Mouse (Mus musculus) intestine, postnatal 0 days (tissue): ENCODE measurements around the gene Borcs6. TPM values are rescaled to one million over a fixed set of nuclear protein-coding genes. Genes with fewer than 3 reads are reported as not detected.

Experiments
- ATAC-seq: fragments of 200-750 bp; cut with Nextera tagmentation; 2 replicates; pipeline ENCODE4 v1.8.0; 2017; ENCODE audit warnings: mild to moderate bottlenecking, moderate TSS enrichment, moderate library complexity
- H3K27ac ChIP-seq: fragments of 300-500 bp; sonication (generic); 2 replicates; pipeline ENCODE4 v1.5.1; 2014; ENCODE audit warnings: mild to moderate bottlenecking, low read depth, low read length, moderate library complexity
- H3K27me3 ChIP-seq: fragments of 300-500 bp; sonication (generic); replicated peaks from 2 replicates; pipeline ENCODE4 v1.6.1; 2014; ENCODE audit warnings: low read length, mixed read lengths; ENCODE audit not compliant: control insufficient read depth, insufficient read depth
- H3K36me3 ChIP-seq: fragments of 300-500 bp; sonication (generic); 2 replicates; pipeline ENCODE4 v1.6.1; 2014; ENCODE audit warnings: mild to moderate bottlenecking, moderate library complexity; ENCODE audit not compliant: control insufficient read depth, insufficient read depth
- H3K4me1 ChIP-seq: fragments of 300-500 bp; sonication (generic); replicated peaks from 2 replicates; pipeline ENCODE4 v1.6.1; 2014; ENCODE audit warnings: antibody characterized with exemption, low read length, mixed read lengths; ENCODE audit not compliant: control insufficient read depth, insufficient read depth
- H3K4me2 ChIP-seq: fragments of 300-500 bp; sonication (generic); replicated peaks from 2 replicates; pipeline ENCODE4 v1.6.1; 2014; ENCODE audit warnings: low read depth, mild to moderate bottlenecking, moderate library complexity
- H3K4me3 ChIP-seq: fragments of 300-500 bp; sonication (generic); 2 replicates; pipeline ENCODE4 v1.5.1; 2014; ENCODE audit warnings: low read depth, low read length
- H3K9ac ChIP-seq: fragments of 300-500 bp; sonication (generic); 2 replicates; pipeline ENCODE4 v1.6.1; 2014; ENCODE audit warnings: mild to moderate bottlenecking, low read depth, low read length
- H3K9me3 ChIP-seq: fragments of 300-500 bp; sonication (generic); 2 replicates; pipeline ENCODE4 v1.6.1; 2016; ENCODE audit warnings: mixed run types; ENCODE audit not compliant: control insufficient read depth
- CTCF ChIP-seq: sonication (generic); IDR thresholded peaks from 2 replicates; pipeline ENCODE4 v1.5.1; 2016; ENCODE audit warnings: low read depth, mild to moderate bottlenecking, control low read depth, antibody characterized with exemption, moderate library complexity
- WGBS: fragments of 180-500 bp; shearing (Covaris S2); extraction: QIAGEN DNeasy Blood & Tissue Kit; methylation state at CpG from one replicate; pipeline ENCODE4 v1.1.7; 2014; 5-methylcytosine and 5-hydroxymethylcytosine counted together
- polyA plus RNA-seq: library from polyadenylated mRNA; unstranded; fragments of >200 nt; fragmentation: Nextera tagmentation; extraction: Ambion mirVana; gene quantifications from 2 replicates; pipeline ENCODE4 v1.2.1, GENCODE M21; 2015

Borcs6 gene
- polyA plus RNA-seq, 1 experiment from 2014 or later: 13.4 TPM

- no peak for ATAC-seq
- WGBS: 24% methylated on average over 9 of the region's 9 CpGs
- no peak for TF ChIP-seq CTCF
Measured at GRCm38 (mm10) chr11:69071262-69071661, 11.7 kb downstream of the Borcs6 start.

GRCm38 (mm10) chr11:69072234-69072633 lies 12.7 kb downstream of the Borcs6 start:
- Histone ChIP-seq H3K4me1 (peaks cover 6% of the 10 kb centered on the region; the same call in 1 of the 2 replicates), H3K9me3 (no peaks in the 10 kb centered on the region), H3K36me3 (no peaks in the 10 kb centered on the region), H3K9ac (peak overlapping the region; percentile 52; the same call in 1 of the 2 replicates), H3K27me3 (no peaks in the 10 kb centered on the region), H3K4me3 (no peak overlapping the region), H3K4me2 (peak overlapping the region; percentile 62), H3K27ac (peak overlapping the region; percentile 1; the same call in 1 of the 2 replicates)
- 88% methylated on average over 11 of the region's 11 CpGs for WGBS
- no peak for ATAC-seq
- TF ChIP-seq CTCF: no peak

More at GRCm38 (mm10) chr11:69071262-69071661, 11.7 kb downstream of the Borcs6 start:
- H3K4me3 ChIP-seq: peak overlapping the region; percentile 49
- H3K9ac ChIP-seq: peak overlapping the region; percentile 57; the same call in 1 of the 2 replicates
- H3K27me3 ChIP-seq: no peaks in the 10 kb centered on the region
- no peaks in the 10 kb centered on the region for H3K36me3 ChIP-seq
- no peaks in the 10 kb centered on the region for H3K9me3 ChIP-seq
- peaks cover 6% of the 10 kb centered on the region; the same call in 1 of the 2 replicates for H3K4me1 ChIP-seq
- H3K4me2 ChIP-seq: peak overlapping the region; percentile 83
- H3K27ac ChIP-seq: peak overlapping the region; percentile 69; the same call in 1 of the 2 replicates

- no peak for ATAC-seq
- Histone ChIP-seq H3K27ac (peak overlapping the region; percentile 1; the same call in 1 of the 2 replicates), H3K4me3 (peak overlapping the region; percentile 26), H3K4me1 (peaks cover 2% of the 10 kb centered on the region; the same call in 1 of the 2 replicates), H3K36me3 (no peaks in the 10 kb centered on the region), H3K4me2 (peak overlapping the region; percentile 62), H3K9me3 (no peaks in the 10 kb centered on the region), H3K27me3 (no peaks in the 10 kb centered on the region), H3K9ac (peak overlapping the region; percentile 52; the same call in 1 of the 2 replicates)
- TF ChIP-seq CTCF: no peak
- WGBS: 16% methylated on average over 9 of the region's 9 CpGs
Measured at GRCm38 (mm10) chr11:69072666-69073064, 13.1 kb downstream of the Borcs6 start.

DNA sequence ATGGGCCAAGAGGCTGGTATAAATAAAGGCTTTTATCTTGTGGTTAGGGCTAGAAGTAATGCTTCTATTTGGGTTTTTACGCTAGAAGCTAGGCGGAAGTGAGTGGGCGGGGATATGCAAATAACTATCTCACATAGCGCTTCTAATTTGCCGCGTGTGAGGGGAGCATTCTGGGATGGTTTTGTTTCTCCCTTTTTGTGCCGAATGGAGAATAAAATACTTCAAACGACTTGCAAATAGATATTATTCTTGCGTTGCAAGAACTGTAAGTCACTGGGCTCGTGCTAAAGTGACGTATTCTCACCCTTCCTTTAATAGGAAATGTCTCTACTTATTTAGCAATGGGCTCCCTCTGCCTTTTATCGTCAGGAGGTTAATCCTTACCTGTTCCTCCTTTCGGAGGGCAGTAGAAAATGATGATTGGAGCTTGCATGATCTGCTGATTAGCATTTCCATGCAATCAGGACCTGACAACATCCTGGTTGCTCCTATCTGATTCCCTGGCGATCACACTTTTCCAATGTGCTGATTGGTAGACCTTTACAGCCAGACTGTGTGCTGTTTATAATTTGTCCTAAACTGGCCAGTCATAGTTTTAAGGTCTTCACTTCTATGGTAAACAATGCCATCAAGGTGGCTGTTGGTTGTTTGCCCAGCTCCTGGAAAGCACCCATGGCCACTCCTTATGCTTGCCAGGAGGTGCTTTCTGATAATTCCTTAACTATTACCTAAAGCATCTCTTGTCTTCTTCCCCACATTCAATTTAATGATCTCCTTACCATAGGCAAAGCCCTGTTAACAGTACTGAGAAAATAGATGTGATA lies 13.8 kb downstream of the Borcs6 start:
- Histone ChIP-seq H3K9me3 (no peaks in the 10 kb centered on the region), H3K9ac (peak overlapping the region; percentile 52)

DNA sequence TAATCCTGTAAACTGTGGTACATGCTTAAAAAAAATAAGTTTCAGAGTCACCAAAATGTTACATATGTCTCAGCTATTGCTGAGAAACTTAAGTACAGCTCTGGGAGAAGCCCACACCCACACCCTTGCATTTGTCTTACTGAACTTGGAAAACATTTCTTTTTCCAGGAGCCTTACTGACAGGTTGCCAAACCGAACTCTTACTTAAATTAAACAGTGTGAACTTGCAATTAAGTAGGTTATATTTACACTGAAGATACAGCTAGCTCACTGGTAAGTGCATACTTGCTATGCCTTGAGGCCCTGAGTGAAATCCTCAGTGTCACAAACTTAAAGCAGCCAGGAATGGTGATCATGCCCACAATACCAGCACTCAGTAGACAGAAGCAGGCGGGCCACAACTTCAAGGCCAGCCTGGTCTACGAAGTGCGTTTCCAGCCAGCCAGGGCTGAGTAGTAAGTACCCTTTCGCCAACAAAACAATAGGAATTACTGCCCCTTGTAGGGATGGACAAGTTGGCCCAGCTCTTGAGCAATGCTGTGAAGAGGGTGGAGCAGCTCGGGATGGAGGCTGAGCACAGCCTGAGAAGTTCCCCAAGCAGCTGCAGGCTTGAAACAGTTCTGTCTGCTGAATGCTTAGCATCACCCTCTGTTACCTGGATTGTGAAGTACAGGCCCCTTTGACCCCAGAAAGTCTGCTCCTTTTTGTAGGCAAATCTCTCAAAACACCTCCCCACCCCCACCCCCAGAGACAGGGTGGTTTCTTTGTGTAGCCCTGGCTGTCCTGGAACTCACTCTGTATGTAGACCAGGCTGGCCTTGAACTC lies 14.6 kb downstream of the Borcs6 start:
- Histone ChIP-seq H3K4me2 (no peak overlapping the region), H3K36me3 (no peaks in the 10 kb centered on the region), H3K27ac (0 out of 2 replicates have a peak overlapping the region, but pooled peaks have one; percentile 92), H3K9ac (no peak overlapping the region), H3K4me1 (no peaks in the 10 kb centered on the region), H3K9me3 (no peaks in the 10 kb centered on the region), H3K27me3 (no peaks in the 10 kb centered on the region), H3K4me3 (no peak overlapping the region)
- TF ChIP-seq CTCF: no peak
- ATAC-seq: no peak
- 37% methylated on average over 6 of the region's 6 CpGs for WGBS

More for the DNA sequence above, 13.8 kb downstream of the Borcs6 start:
- Histone ChIP-seq H3K4me3 (peak overlapping the region; percentile 26), H3K36me3 (no peaks in the 10 kb centered on the region), H3K4me1 (no peaks in the 10 kb centered on the region), H3K27me3 (no peaks in the 10 kb centered on the region), H3K4me2 (peak overlapping the region; percentile 62), H3K27ac (peak overlapping the region; percentile 92)
- peak; percentile 86 for ATAC-seq
- TF ChIP-seq CTCF: peak; percentile 39
- WGBS: under 1% methylated on average over 14 of the region's 14 CpGs

- Histone ChIP-seq H3K4me1 (no peaks in the 10 kb centered on the region), H3K4me3 (no peak overlapping the region), H3K27ac (no peak overlapping the region), H3K4me2 (no peak overlapping the region), H3K9me3 (no peaks in the 10 kb centered on the region), H3K27me3 (no peaks in the 10 kb centered on the region), H3K9ac (no peak overlapping the region), H3K36me3 (no peaks in the 10 kb centered on the region)
- 60% methylated on average over 2 of the region's 2 CpGs for WGBS
- no peak for ATAC-seq
- no peak for TF ChIP-seq CTCF
Measured at GRCm38 (mm10) chr11:69074776-69075069, 15.2 kb downstream of the Borcs6 start.
